Mouse (Mus musculus) heart, postnatal 14 days (tissue): Measurements from ENCODE around the gene Tmprss11c. TPM values are rescaled to one million over a fixed set of nuclear protein-coding genes. Genes with fewer than 3 reads are reported as not detected.
"Not testable (repeated sequence)": the region's sequence is repeated elsewhere in the genome, so short reads cannot be mapped to it uniquely, and the experiment has no call there.

Source experiments
- DNase-seq, 2 experiments: peaks; one replicate each; pipeline ENCODE4 v3.0.0; 2021 to 2022
- intact Hi-C: fragments of 180-260 bp; cut with DNase I; formaldehyde crosslinking; loops from one replicate; pipeline ENCODE4 v1.15.1; 2025
- long read RNA-seq, 2 experiments: library from polyadenylated mRNA; stranded (forward); transcript quantifications; one replicate each; pipeline ENCODE4 v2.0.0; 2021
- total RNA-seq, 2 experiments: library from RNA; stranded (reverse); gene quantifications; 2 replicates each; pipeline ENCODE4 v1.2.3; 2021

The Tmprss11c gene
- total RNA-seq = not detected
- long read RNA-seq, experiment 1 = 0 reads
- long read RNA-seq, experiment 2 = 0 reads

DNA sequence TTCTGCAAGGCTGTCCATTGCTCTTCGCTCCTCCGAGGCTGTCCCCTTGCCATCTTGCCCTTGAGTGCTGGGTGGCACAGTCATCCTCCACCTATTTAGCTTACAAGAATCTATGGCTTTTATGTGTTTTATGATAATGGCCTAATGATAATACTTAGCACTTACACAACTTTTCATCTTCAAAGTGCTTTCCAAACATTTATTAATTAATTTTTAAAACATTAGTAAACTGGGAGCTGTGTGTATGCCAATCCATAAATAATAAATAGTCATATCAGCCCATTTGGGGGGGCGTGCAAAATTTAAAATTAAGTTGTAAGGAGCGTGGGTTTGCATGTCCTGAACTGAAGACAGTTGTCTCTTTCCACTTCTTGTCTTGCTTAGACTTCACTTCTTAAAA, at the start of gene Tmprss11c:
Gene Tmprss11c, minus strand, starts transcription at position 101 of the 400 bp plus-strand sequence.
- intact Hi-C loops = no loop called here
- no peak for DNase-seq

DNA sequence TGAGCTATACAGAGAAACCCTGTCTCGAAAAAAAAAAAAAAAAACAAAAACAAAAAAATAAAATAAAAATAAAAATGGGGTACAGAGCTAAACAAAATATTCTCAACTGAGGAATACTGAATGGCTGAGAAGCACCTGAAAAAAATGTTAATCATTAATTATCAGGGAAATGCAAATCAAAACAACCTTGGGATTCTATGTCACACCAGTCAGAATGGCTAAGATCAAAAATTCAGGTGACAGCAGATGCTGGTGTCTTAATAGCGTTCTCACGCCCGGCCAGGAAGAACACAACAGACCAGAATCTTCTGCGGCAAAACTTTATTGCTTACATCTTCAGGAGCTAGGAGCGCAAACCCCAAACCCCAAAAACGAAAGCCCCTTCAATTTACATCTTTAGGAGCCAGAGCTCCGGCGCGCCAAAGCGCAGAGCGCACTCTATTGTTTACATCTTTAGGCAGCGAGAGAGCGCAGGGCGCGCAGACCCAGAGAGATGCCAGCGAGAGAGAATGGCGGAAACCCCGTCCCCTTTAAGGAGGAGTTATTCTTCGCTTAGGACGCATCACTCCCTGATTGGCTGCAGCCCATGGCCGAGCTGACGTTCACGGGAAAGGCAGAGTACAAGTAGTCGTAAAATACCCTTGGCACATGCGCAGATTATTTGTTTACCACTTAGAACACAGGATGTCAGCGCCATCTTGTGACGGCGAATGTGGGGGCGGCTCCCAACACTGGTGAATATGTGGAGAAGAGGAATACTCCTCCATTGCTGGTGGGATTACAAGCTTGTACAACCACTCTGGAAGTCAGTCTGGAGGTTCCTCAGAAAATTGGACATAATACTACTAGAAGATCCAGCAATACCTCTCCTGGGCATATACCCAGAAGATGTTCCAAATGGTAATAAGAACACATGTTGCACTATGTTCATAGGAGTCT, 29.2 kb upstream of the Tmprss11c start:
- intact Hi-C loops, DNase-seq: not testable (repeated sequence)

DNA sequence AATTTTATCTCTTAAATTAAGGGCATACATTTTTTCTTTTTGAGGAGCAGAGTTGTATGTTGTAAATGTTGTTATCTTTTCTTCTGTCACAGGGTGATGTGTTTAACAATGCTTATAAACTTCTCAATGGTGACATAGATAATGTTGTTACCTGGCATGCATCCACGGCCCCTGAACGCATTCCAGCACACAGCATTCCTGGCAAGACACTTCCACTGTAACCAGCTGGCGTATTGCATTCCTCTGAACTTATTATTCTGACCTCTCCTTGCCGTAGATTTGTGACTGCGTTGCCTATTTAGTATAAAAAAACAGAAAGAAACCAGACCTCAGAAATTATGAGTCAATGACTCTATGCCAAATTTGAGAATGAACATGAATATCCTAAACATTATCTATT, 17.0 kb upstream of the Tmprss11c start:
- intact Hi-C loops = no loop called here
- peak; percentile 31 to 43 for DNase-seq

DNA sequence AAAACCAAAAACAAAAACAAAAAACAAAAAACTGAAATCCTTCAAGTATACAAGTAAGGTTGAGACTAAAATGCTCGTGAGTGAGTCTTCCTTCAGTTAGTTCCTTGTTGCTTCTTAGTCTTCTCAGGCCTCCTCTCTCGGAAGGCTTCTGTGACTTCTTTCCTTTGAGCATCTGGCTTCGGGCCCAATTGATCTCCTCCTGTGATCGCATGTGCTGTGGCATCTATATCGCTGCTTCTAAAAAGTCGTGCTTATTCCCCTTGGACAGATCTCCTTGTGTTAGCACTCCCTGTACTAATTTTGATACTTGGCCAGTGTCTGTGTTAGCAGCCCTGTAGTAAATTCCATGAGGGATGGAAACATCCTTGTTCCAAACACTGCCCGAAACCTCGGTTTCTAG, 14.8 kb upstream of the Tmprss11c start:
- no peak for DNase-seq
- intact Hi-C loops = no loop called here

DNA sequence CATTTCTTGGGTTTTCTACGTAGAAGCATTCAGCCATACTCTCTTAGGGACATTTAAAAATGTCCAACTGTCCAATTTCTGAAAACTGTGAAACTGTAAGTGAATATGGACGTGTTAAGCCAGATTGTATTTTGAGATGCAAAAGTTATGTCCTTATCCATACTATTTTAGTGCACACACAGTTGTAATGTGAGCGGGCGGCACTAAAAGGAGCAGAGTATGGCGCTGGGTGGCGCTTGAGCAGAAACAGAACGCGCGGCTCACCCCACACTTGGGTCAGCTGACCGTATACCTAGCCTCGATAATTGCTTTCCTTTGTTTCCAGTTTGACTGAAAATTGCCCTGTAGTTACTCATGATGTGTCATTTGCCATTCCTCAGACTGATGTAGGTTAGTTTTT, 42.5 kb downstream of the Tmprss11c start:
- DNase-seq = no peak
- intact Hi-C loops = no loop called here

DNA sequence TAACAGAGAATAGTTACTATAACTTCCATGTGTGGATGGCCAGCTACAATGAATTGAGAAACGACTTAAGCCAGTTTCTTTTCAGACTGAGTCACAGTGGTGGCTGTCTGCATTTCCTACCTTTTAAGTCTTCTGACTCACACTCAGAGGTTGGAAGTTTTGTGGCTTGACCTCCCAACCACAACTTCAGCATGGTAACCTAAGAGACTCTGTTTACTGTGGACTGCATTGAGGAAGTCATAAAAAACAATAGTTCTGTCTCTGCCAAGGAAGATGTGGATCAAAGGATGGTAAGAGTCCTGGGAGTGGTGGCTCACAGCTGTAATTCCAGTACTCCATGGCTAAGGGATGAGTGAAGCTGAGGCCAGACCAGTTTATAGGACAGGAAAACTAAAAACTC, 44.2 kb downstream of the Tmprss11c start:
- no peak for DNase-seq
- intact Hi-C loops = no loop called here

DNA sequence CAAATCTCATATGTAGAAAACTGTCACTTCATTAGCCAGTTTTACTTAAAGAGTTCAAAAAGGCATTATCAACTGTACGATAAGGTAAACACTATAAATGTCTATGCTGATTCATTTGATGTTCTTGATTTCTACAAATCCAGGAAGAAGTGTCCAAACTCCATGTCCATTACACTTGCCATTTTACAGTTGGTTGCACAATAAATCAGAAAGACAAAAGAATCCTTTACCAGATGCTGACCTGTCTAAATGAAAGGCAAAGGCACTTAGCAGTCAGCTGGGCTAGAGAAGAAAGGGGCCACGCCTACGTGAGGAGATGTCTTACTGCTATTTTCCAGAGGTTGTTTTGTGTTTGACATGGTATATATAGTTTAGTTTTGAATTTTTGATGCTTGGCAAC, 44.8 kb downstream of the Tmprss11c start:
- DNase-seq = no peak
- intact Hi-C loops = no loop called here

DNA sequence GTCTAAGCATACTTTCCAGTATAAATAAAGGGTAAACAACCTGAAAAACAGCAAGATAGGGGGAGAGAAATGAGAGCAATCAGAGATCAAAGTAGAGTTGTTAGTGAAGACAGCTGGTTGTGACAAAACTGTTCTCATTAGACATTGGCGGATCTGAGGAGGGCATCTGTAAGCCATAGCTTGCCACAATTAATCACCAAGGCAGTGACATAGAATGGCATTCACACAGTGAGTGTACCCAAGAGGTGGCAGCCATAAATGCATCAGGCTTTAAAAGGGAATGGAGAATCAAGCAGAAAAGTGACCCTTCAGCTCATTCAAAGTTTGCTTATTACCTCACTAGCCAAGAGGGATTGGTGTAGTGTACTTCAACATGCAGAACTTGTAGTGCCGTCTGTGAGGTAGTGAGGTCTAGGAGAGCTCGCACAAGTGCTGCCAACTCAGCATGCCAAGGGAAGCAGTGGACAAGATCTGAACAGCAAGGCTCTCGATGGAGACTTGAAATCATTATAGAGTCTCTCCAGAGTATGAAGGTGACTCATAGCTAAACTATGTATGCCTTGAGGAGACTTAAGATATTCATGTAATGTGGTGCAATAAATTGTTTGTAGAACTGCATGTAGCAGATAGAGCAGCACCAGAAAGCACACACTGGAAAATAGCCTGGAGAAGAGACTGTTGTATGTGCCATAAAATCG, 61.8 kb downstream of the Tmprss11c start:
- intact Hi-C loops = no loop called here
- DNase-seq = no peak

DNA sequence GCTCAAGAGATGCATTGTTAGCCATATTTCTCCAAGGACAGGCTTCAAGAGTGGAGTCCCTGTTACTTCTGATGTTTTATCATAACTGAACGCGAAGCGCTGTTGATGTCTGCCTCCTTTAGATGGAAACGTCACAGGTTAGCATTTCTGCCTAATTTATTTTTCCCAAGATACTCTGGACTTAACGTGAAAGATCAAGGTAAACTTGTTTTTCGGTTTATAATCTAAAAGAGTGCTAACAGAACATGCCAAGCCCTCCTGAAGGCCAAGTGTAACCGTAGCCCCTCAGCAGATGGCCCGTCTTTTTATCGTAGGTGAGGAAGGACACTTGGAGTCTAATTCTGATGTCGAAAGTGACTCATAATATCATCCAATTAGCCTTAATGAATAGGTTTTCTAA, 91.3 kb downstream of the Tmprss11c start, which contains the start of gene Gnrhr:
Gene Gnrhr, minus strand, starts transcription at position 101 of the 400 bp plus-strand sequence.
- intact Hi-C loops = no loop called here

DNA sequence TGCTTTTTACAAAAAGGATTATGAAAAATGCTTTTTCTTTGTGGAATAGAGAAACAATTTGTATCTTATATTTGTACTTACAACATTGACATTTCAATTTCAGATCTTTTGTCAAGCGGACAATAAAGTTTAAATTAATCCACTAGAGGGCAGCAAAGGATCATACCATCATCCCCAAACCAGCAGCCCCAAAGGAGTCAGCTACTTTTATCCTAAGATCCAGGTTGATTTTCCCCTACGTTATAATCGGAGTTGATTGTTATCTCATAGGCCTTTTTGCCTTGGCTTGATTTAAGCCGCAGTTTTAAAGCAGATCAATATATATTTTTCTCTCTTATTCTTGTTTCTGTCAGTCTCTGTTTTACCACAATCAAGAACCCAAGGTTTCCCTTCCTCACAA, 97.8 kb downstream of the Tmprss11c start:
- intact Hi-C loops = loop anchor here (2.0 kb wide), 1 partner anchor 219 kb away; no protein-coding TSS in a partner anchor
- peak in 1 of 2 experiments; percentile 13 for DNase-seq

More for the DNA sequence above, 91.3 kb downstream of the Tmprss11c start, which contains the start of gene Gnrhr:
- no peak for DNase-seq

DNA sequence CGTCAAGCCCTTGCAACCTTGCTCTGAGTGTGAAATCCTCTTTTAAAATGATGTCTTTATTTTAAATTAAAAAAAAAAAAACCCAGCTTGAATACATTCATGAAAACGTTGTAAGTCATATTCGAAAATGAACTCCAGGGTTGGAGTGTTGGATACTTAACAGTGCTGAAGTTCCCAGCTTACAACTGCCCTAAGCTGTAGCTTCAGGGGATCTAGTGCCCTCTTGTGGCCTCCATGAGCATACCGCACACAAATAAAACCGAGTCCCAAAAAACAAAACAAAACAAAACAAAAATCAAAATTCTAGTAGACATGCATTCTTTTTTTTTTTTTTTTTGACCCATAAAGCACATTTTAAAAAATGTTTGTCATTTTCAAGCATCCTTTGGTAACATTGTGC, 98.3 kb downstream of the Tmprss11c start:
- intact Hi-C loops = loop anchor here (2.0 kb wide), 1 partner anchor 220 kb away; no protein-coding TSS in a partner anchor
- DNase-seq = peak; percentile 25 to 39

DNA sequence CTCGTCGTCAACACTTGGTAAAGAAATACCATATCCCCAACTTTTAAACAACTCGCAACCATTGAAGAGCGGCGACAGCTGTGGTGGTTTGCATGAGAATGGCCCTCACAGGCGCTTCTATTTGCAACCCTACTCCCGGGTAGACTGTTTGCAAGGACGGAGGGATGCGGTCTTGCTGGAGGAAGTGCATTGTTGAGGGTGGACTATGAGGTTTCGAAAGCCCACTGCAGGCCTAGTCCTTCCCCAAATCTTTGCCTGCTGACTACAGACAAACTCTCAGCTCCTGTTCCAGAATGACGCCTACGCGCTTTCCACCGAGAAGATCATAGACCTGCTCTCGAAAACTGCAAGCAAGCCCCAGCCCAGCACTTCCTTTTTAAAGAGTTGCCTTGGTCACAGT, 98.8 kb downstream of the Tmprss11c start:
- intact Hi-C loops = loop anchor here (2.0 kb wide), 1 partner anchor 221 kb away; no protein-coding TSS in a partner anchor
- DNase-seq = no peak

DNA sequence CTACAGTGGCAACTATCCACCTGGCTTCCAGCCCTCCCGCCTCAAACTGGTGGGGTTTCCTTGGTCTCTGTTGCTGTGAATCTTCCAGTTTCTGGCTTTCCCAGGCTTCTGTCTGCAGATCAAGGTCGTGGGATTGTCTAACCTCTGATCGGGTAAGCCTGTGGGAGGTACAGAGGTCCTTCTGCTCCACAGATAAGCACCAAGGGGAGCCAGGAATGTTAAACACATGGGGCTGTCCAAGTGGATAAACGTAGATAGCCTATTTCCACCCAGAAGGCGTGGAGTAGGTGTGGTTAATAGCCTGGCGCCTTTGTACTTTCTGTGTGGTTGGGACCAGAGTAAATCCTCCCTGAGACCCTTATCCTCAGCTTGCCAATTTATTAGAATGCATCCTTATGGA, 101.7 kb downstream of the Tmprss11c start:
- intact Hi-C loops = no loop called here
- no peak for DNase-seq

Other genes with a start within 250 kb of the Tmprss11c start
- 1 to 10 TPM; 7.3 to 7.8 TPM for gene Cenpc1, start 223.7 kb downstream of the Tmprss11c start, total RNA-seq
- gene Stap1, start 217.6 kb downstream of the Tmprss11c start, total RNA-seq = under 1 TPM; 0.10 to 0.61 TPM
- 1 to 10 TPM; 5.8 to 7.2 TPM for gene Uba6, start 116.5 kb downstream of the Tmprss11c start, total RNA-seq
- gene Gnrhr, start 91.4 kb downstream of the Tmprss11c start, total RNA-seq = under 1 TPM; 0.20 to 0.43 TPM
- gene Tmprss11d, start 84.1 kb upstream of the Tmprss11c start, total RNA-seq = not detected
- not detected for gene Tmprss11a, start 179.7 kb upstream of the Tmprss11c start, total RNA-seq
- not detected for gene Tmprss11g, start 229.3 kb upstream of the Tmprss11c start, total RNA-seq